Mouse (Mus musculus) forebrain, embryonic 10.5 days (tissue): ENCODE results near the gene Rasgef1b. TPM values are rescaled to one million over a fixed set of nuclear protein-coding genes. Genes with fewer than 3 reads are reported as not detected.
A peak's percentile ranks its signal among the peaks of the same experiment; 100 is the strongest.

Experiments used
- DNase-seq: peaks from one replicate; pipeline ENCODE4 v3.0.0-alpha.2; 2017; ENCODE audit warnings: low spot score; ENCODE audit errors: extremely low spot score
- H3K27ac ChIP-seq: fragments of 300-500 bp; sonication (generic); 2 replicates; pipeline ENCODE4 v1.5.1; 2016; ENCODE audit warnings: mild to moderate bottlenecking
- H3K27me3 ChIP-seq: fragments of 300-500 bp; sonication (generic); 2 replicates; pipeline ENCODE4 v1.6.1; 2016; ENCODE audit warnings: mild to moderate bottlenecking; ENCODE audit not compliant: poor library complexity, severe bottlenecking
- H3K36me3 ChIP-seq: fragments of 300-500 bp; sonication (generic); replicated peaks from 2 replicates; pipeline ENCODE4 v1.6.1; 2016; ENCODE audit warnings: mild to moderate bottlenecking, moderate library complexity
- H3K4me1 ChIP-seq: fragments of 300-500 bp; sonication (generic); 2 replicates; pipeline ENCODE4 v1.6.1; 2016
- H3K4me3 ChIP-seq: fragments of 300-500 bp; sonication (generic); 2 replicates; pipeline ENCODE4 v1.5.1; 2016; ENCODE audit warnings: mild to moderate bottlenecking, moderate library complexity
- H3K9me3 ChIP-seq: fragments of 300-500 bp; sonication (generic); 2 replicates; pipeline ENCODE4 v1.6.1; 2016; ENCODE audit warnings: mild to moderate bottlenecking, moderate library complexity
- WGBS: fragments of 180-500 bp; shearing (Covaris S2); methylation state at CpG from one replicate; pipeline ENCODE4 v1.1.7; 2016; 5-methylcytosine and 5-hydroxymethylcytosine counted together
- polyA plus RNA-seq: library from polyadenylated mRNA; unstranded; fragments of >200 nt; fragmentation: Nextera tagmentation; extraction: Ambion mirVana; gene quantifications from 2 replicates; pipeline ENCODE4 v1.2.1, GENCODE M21; 2016

Gene Rasgef1b
- polyA plus RNA-seq, 1 experiment from 2014 or later = 9.5 TPM

- Histone ChIP-seq H3K27me3 (peaks cover 20% of the 10 kb centered on the region), H3K36me3 (no peaks in the 10 kb centered on the region), H3K9me3 (no peaks in the 10 kb centered on the region), H3K4me1 (peaks cover 17% of the 10 kb centered on the region), H3K4me3 (no peak overlapping the region), H3K27ac (no peak overlapping the region)
- WGBS = 75% methylated on average over 4 of the region's 4 CpGs
- no peak for DNase-seq
Measured at GRCm38 (mm10) chr5:99587589-99587988, 141.3 kb downstream of the Rasgef1b start.

DNA sequence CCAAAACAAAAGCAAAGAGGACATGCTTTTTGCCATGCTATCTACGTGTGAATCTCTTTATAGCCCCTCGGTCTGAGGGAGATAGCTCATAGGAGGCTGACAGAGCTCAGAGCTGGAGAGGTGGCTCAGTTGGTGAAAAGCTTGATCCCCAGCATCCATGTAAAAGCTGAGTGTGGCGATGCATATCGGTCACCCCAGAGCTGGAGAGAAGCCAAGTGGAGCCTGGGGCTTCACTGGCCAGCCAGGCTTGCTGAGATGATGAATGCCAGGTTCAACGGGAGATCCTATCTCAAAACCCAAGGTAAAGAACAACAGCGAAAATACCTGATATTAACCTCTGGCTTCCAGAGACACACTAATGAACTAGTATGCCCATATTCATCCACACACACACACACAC lies 142.6 kb downstream of the Rasgef1b start:
- DNase-seq = no peak
- H3K36me3 ChIP-seq = no peaks in the 10 kb centered on the region
- peaks cover 12% of the 10 kb centered on the region; the same call in 1 of the 2 replicates for H3K27me3 ChIP-seq
- H3K4me1 ChIP-seq = peaks cover 12% of the 10 kb centered on the region
- 92% methylated on average over 6 of the region's 6 CpGs for WGBS
- no peaks in the 10 kb centered on the region for H3K9me3 ChIP-seq
- H3K27ac ChIP-seq = no peak overlapping the region
- H3K4me3 ChIP-seq = no peak overlapping the region

DNA sequence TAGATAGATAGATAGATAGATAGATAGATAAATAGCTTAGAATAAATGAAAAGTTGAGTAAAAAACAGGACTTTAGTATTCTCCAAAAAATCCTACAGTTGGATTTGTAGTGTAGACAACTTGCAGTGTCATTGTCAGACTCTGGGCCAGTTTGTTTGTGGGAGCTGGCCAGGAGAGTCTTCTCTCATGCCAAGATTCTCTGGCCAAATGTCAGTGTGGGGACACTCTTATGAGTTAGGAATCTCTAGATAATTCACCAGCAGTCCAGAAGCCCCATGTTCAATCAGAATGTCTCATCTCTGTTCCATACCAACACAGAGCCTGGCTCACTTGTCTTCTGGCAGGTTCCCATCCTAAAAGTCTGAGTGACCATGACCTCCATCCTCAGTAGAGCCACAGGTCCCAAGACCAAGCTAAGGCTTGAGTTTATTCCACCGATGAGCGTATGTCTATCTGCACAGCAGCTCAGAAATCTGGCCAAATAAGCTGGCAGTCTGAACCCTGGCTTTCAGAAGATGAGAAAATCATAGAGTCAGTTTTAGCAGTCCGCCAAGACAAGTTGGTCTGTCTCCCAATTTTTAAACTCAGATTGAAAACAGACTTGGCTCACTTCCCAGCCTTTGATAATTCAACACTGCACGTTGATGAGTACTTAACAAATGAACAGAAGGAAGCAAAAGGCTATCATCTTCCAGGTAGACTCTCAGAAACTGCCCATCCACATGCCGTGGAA lies 143.5 kb downstream of the Rasgef1b start:
- 91% methylated on average over 5 of the region's 5 CpGs for WGBS
- Histone ChIP-seq H3K4me1 (peaks cover 6% of the 10 kb centered on the region), H3K27me3 (peaks cover 9% of the 10 kb centered on the region; the same call in 1 of the 2 replicates), H3K4me3 (no peak overlapping the region), H3K27ac (no peak overlapping the region), H3K9me3 (no peaks in the 10 kb centered on the region), H3K36me3 (no peaks in the 10 kb centered on the region)
- DNase-seq = no peak

GRCm38 (mm10) chr5:99584266-99584665 lies 144.6 kb downstream of the Rasgef1b start:
- Histone ChIP-seq H3K4me3 (no peak overlapping the region), H3K4me1 (peaks cover 6% of the 10 kb centered on the region), H3K27ac (no peak overlapping the region), H3K36me3 (no peaks in the 10 kb centered on the region), H3K9me3 (no peaks in the 10 kb centered on the region), H3K27me3 (no peaks in the 10 kb centered on the region)
- WGBS = 92% methylated on average over 9 of the region's 9 CpGs
- no peak for DNase-seq

- no peaks in the 10 kb centered on the region for H3K9me3 ChIP-seq
- H3K27ac ChIP-seq = no peak overlapping the region
- H3K4me1 ChIP-seq = peaks cover 11% of the 10 kb centered on the region
- no peaks in the 10 kb centered on the region for H3K27me3 ChIP-seq
- DNase-seq = no peak
- 50% methylated on average over 5 of the region's 5 CpGs for WGBS
- no peaks in the 10 kb centered on the region for H3K36me3 ChIP-seq
- H3K4me3 ChIP-seq = no peak overlapping the region
Measured at GRCm38 (mm10) chr5:99582055-99582454, 146.8 kb downstream of the Rasgef1b start.

GRCm38 (mm10) chr5:99578692-99579091 lies 150.2 kb downstream of the Rasgef1b start:
- H3K27me3 ChIP-seq = no peaks in the 10 kb centered on the region
- WGBS = 7% methylated on average over 4 of the region's 4 CpGs
- no peak overlapping the region for H3K27ac ChIP-seq
- H3K4me3 ChIP-seq = no peak overlapping the region
- H3K9me3 ChIP-seq = no peaks in the 10 kb centered on the region
- H3K36me3 ChIP-seq = no peaks in the 10 kb centered on the region
- H3K4me1 ChIP-seq = peaks cover 11% of the 10 kb centered on the region
- peak; percentile 52 for DNase-seq

- H3K4me1 ChIP-seq = peaks cover 14% of the 10 kb centered on the region
- H3K4me3 ChIP-seq = no peak overlapping the region
- H3K36me3 ChIP-seq = no peaks in the 10 kb centered on the region
- no peak for DNase-seq
- WGBS = 90% methylated on average over 8 of the region's 8 CpGs
- no peaks in the 10 kb centered on the region for H3K9me3 ChIP-seq
- peaks cover 18% of the 10 kb centered on the region for H3K27me3 ChIP-seq
- no peak overlapping the region for H3K27ac ChIP-seq
Measured at GRCm38 (mm10) chr5:99575897-99576296, 153.0 kb downstream of the Rasgef1b start.

GRCm38 (mm10) chr5:99564501-99565323 lies 164.2 kb downstream of the Rasgef1b start:
- DNase-seq = no peak

DNA sequence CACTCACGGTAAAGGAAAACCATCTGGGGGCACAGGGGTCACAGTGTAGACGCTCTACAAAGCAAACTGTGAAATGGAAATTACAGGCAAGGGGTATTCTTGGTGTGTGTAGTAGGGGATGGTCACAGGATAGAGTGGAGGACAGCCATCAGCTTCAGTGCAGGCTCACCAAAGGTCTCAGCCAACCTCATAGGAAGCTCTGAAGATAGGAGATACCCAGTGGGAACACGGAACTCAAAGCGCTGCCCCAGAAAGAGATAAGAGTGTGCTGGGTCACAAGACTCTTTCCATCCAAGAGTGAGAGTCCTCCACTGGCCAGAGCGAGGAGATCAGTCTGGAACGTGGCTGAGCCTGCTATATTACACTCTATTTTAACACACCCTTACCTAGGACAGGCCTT lies 166.8 kb downstream of the Rasgef1b start:
- Histone ChIP-seq H3K4me1 (peaks cover 53% of the 10 kb centered on the region), H3K4me3 (no peak overlapping the region), H3K27me3 (peaks cover 50% of the 10 kb centered on the region), H3K27ac (no peak overlapping the region), H3K36me3 (no peaks in the 10 kb centered on the region), H3K9me3 (no peaks in the 10 kb centered on the region)
- 82% methylated on average over 6 of the region's 6 CpGs for WGBS
- DNase-seq = no peak

More at GRCm38 (mm10) chr5:99564501-99565323, 164.2 kb downstream of the Rasgef1b start:
- no peak overlapping the region for H3K27ac ChIP-seq
- no peaks in the 10 kb centered on the region for H3K9me3 ChIP-seq
- no peak overlapping the region for H3K4me3 ChIP-seq
- WGBS = 70% methylated on average over 8 of the region's 8 CpGs
- H3K36me3 ChIP-seq = no peaks in the 10 kb centered on the region
- H3K27me3 ChIP-seq = peaks cover 50% of the 10 kb centered on the region
- H3K4me1 ChIP-seq = peaks cover 42% of the 10 kb centered on the region

- DNase-seq = no peak
- 6% methylated on average over 3 of the region's 3 CpGs for WGBS
- Histone ChIP-seq H3K36me3 (no peaks in the 10 kb centered on the region), H3K4me3 (no peak overlapping the region), H3K27me3 (peaks cover 73% of the 10 kb centered on the region), H3K27ac (no peak overlapping the region), H3K4me1 (peaks cover 49% of the 10 kb centered on the region), H3K9me3 (no peaks in the 10 kb centered on the region)
Measured at GRCm38 (mm10) chr5:99559814-99560213, 169.1 kb downstream of the Rasgef1b start.

- Histone ChIP-seq H3K27me3 (peaks cover 71% of the 10 kb centered on the region), H3K4me3 (no peak overlapping the region), H3K36me3 (no peaks in the 10 kb centered on the region), H3K27ac (no peak overlapping the region), H3K4me1 (peaks cover 36% of the 10 kb centered on the region), H3K9me3 (no peaks in the 10 kb centered on the region)
- DNase-seq = no peak
- 39% methylated on average over 9 of the region's 9 CpGs for WGBS
Measured at GRCm38 (mm10) chr5:99558231-99558630, 170.6 kb downstream of the Rasgef1b start.

DNA sequence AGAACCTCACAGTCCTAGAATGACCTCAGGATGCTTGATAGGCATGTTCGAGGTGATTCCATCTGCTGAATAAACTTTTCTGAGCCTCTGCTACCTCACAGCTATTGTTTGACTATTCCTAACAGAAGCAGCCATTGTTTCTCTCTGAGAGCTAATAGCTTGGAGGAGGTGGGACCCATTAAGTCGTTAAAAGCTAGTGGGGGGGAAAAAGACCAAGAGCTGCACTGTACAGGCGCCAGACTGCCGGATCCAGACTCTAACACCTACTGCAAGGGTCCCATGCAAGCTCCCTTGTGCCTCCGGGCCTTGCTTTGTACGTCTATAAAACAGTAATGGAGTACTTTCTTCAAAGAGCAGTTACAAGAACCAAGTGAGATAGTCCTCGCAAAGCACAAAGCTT lies 176.2 kb downstream of the Rasgef1b start:
- no peak overlapping the region for H3K4me3 ChIP-seq
- H3K36me3 ChIP-seq = no peaks in the 10 kb centered on the region
- no peaks in the 10 kb centered on the region for H3K9me3 ChIP-seq
- DNase-seq = no peak
- peaks cover 53% of the 10 kb centered on the region for H3K27me3 ChIP-seq
- H3K4me1 ChIP-seq = peaks cover 11% of the 10 kb centered on the region
- 51% methylated on average over 7 of the region's 7 CpGs for WGBS
- no peak overlapping the region for H3K27ac ChIP-seq
